Mouse (Mus musculus): ENCODE measurements at regions not wholly inside any gene's neighbourhood (a gene's known extent, or its start where the extent isn't known, plus 50 kb on each side); places are given as distances from the start of the nearest gene placed in this dataset.

DNA sequence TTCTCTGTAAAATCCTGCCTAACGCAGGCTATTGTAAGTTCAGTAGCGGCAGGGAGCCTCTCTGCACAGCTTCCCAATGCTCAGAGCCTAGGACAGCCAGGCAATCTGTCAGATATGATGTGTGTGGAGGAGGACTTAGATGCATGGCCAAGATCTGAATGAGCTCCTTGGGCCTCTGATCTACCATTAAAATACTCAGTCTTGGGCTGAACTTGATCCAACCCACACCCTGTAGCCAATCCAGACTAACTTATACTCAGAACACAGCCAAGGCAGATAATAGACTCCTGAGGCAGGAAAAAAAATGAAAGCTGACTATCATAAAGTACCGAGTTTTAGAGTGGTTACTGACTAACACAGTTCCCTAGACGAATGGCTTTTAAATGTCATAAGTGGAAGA lies 165.4 kb upstream of the Zfp618 start:
- Histone ChIP-seq H3K9me3 (replicated peaks) (peaks cover 65% of the 10 kb centered on the region), H3K4me3 (ENCODE audit: low read depth, low read length) (no peak overlapping the region), H3K36me3 (replicated peaks) (no peaks in the 10 kb centered on the region), H3K4me1 (ENCODE audit: insufficient read depth, low read depth, low read length) (no peaks in the 10 kb centered on the region), H3K27me3 (ENCODE audit: insufficient read depth, low read length) (no peaks in the 10 kb centered on the region)
- TF ChIP-seq GATA2 (IDR thresholded peaks at IDR 0.05; ENCODE audit: borderline replicate concordance, low read depth, low read length) (no peak), TAL1 (conservative IDR thresholded peaks at IDR 0.05; ENCODE audit: low read depth, low read length) (no peak), POLR2AphosphoS5 (IDR thresholded peaks at IDR 0.05; ENCODE audit: insufficient replicate concordance, low read depth, low read length) (no peak), GATA1 (IDR thresholded peaks at IDR 0.05; ENCODE audit: borderline replicate concordance, low read length) (no peak), CTCF (IDR thresholded peaks at IDR 0.05; ENCODE audit: low read depth, low read length) (no peak)
- ATAC-seq (ENCODE audit: extremely low read depth, insufficient number of reproducible peaks, low FRiP score, poor library complexity, severe bottlenecking) = no peak
- DNase-seq (ENCODE audit: low spot score) = no peak

DNA sequence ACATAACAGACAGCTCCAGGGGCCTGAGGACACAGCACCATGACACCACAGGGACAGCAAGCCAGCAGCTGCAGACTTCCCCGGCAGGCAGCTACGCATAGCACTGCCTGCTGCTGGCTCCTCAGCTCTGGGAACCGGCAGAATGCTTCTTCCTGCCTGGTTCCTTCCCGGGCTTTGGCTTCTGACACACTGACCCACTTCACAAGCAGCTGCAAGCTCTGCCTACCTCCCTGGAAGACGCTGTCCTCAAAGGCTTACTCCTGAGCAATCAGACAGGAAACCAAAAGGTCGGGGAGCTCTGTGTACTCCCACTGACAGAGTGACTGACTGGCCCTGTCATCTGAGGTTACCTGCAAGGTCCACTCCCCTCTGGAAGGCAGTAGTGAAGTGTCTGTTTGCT lies 159.5 kb upstream of the Zfp618 start:
- DNase-seq (ENCODE audit: low spot score) (no peak), ATAC-seq (ENCODE audit: extremely low read depth, insufficient number of reproducible peaks, low FRiP score, poor library complexity, severe bottlenecking) (no peak)
- Histone ChIP-seq H3K4me1 (ENCODE audit: insufficient read depth, low read depth, low read length) (no peaks in the 10 kb centered on the region), H3K4me3 (ENCODE audit: low read depth, low read length) (no peak overlapping the region), H3K36me3 (replicated peaks) (no peaks in the 10 kb centered on the region), H3K27me3 (ENCODE audit: insufficient read depth, low read length) (no peaks in the 10 kb centered on the region), H3K9me3 (replicated peaks) (peaks cover 61% of the 10 kb centered on the region)
- TF ChIP-seq GATA1 (IDR thresholded peaks at IDR 0.05; ENCODE audit: borderline replicate concordance, low read length) (no peak), GATA2 (IDR thresholded peaks at IDR 0.05; ENCODE audit: borderline replicate concordance, low read depth, low read length) (no peak), POLR2AphosphoS5 (IDR thresholded peaks at IDR 0.05; ENCODE audit: insufficient replicate concordance, low read depth, low read length) (no peak), TAL1 (conservative IDR thresholded peaks at IDR 0.05; ENCODE audit: low read depth, low read length) (no peak), CTCF (IDR thresholded peaks at IDR 0.05; ENCODE audit: low read depth, low read length) (no peak)

DNA sequence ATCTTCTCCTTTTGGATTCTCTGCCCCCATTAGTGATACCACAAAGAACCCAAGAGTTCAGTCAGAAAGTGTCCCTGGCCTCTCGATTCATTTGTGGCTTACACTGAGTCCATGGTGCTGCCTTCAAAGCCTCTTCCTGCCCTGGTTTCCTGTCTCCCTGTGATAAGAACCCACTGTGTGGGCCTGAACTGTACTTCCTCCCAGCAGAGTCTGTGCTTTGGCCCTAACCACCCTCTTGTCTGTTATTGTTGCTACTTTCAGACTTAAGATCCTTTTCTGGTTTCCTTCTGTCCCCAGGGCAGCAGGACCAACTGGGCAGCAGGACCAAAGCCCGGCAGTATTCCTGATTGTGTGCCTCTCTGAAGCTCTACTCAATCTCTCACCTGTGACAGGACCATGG lies 158.6 kb upstream of the Zfp618 start:
- Histone ChIP-seq H3K36me3 (replicated peaks) (no peaks in the 10 kb centered on the region), H3K4me3 (ENCODE audit: low read depth, low read length) (no peak overlapping the region), H3K4me1 (ENCODE audit: insufficient read depth, low read depth, low read length) (no peaks in the 10 kb centered on the region), H3K27me3 (ENCODE audit: insufficient read depth, low read length) (no peaks in the 10 kb centered on the region), H3K9me3 (replicated peaks) (peaks cover 60% of the 10 kb centered on the region)
- ATAC-seq (ENCODE audit: extremely low read depth, insufficient number of reproducible peaks, low FRiP score, poor library complexity, severe bottlenecking) = no peak
- TF ChIP-seq GATA1 (IDR thresholded peaks at IDR 0.05; ENCODE audit: borderline replicate concordance, low read length) (no peak), POLR2AphosphoS5 (IDR thresholded peaks at IDR 0.05; ENCODE audit: insufficient replicate concordance, low read depth, low read length) (no peak), CTCF (IDR thresholded peaks at IDR 0.05; ENCODE audit: low read depth, low read length) (no peak), TAL1 (conservative IDR thresholded peaks at IDR 0.05; ENCODE audit: low read depth, low read length) (no peak), GATA2 (IDR thresholded peaks at IDR 0.05; ENCODE audit: borderline replicate concordance, low read depth, low read length) (no peak)
- DNase-seq (ENCODE audit: low spot score) = no peak

GRCm38 (mm10) chr4:62807926-62808552 lies 157.3 kb upstream of the Zfp618 start:
- Histone ChIP-seq H3K27me3 (ENCODE audit: insufficient read depth, low read length) (no peaks in the 10 kb centered on the region), H3K4me1 (ENCODE audit: insufficient read depth, low read depth, low read length) (no peaks in the 10 kb centered on the region), H3K36me3 (replicated peaks) (no peaks in the 10 kb centered on the region), H3K4me3 (ENCODE audit: low read depth, low read length) (no peak overlapping the region), H3K9me3 (replicated peaks) (peaks cover 66% of the 10 kb centered on the region)
- TF ChIP-seq CTCF (IDR thresholded peaks at IDR 0.05; ENCODE audit: low read depth, low read length) = no peak
- no peak for TF ChIP-seq GATA1 (IDR thresholded peaks at IDR 0.05; ENCODE audit: borderline replicate concordance, low read length)
- no peak for TF ChIP-seq TAL1 (conservative IDR thresholded peaks at IDR 0.05; ENCODE audit: low read depth, low read length)
- no peak for TF ChIP-seq GATA2 (IDR thresholded peaks at IDR 0.05; ENCODE audit: borderline replicate concordance, low read depth, low read length)
- no peak for TF ChIP-seq POLR2AphosphoS5 (IDR thresholded peaks at IDR 0.05; ENCODE audit: insufficient replicate concordance, low read depth, low read length)
- ATAC-seq (ENCODE audit: extremely low read depth, insufficient number of reproducible peaks, low FRiP score, poor library complexity, severe bottlenecking) (no peak), DNase-seq (ENCODE audit: low spot score) (no peak)

GRCm38 (mm10) chr4:62808553-62808950 lies 156.8 kb upstream of the Zfp618 start:
- Histone ChIP-seq H3K36me3 (replicated peaks) (no peaks in the 10 kb centered on the region), H3K4me1 (ENCODE audit: insufficient read depth, low read depth, low read length) (no peaks in the 10 kb centered on the region), H3K4me3 (ENCODE audit: low read depth, low read length) (no peak overlapping the region), H3K27me3 (ENCODE audit: insufficient read depth, low read length) (no peaks in the 10 kb centered on the region), H3K9me3 (replicated peaks) (peaks cover 64% of the 10 kb centered on the region)
- TF ChIP-seq POLR2AphosphoS5 (IDR thresholded peaks at IDR 0.05; ENCODE audit: insufficient replicate concordance, low read depth, low read length) (no peak), GATA1 (IDR thresholded peaks at IDR 0.05; ENCODE audit: borderline replicate concordance, low read length) (no peak), GATA2 (IDR thresholded peaks at IDR 0.05; ENCODE audit: borderline replicate concordance, low read depth, low read length) (no peak), CTCF (IDR thresholded peaks at IDR 0.05; ENCODE audit: low read depth, low read length) (no peak)
- no peak for ATAC-seq (ENCODE audit: extremely low read depth, insufficient number of reproducible peaks, low FRiP score, poor library complexity, severe bottlenecking)
- no peak for DNase-seq (ENCODE audit: low spot score)

DNA sequence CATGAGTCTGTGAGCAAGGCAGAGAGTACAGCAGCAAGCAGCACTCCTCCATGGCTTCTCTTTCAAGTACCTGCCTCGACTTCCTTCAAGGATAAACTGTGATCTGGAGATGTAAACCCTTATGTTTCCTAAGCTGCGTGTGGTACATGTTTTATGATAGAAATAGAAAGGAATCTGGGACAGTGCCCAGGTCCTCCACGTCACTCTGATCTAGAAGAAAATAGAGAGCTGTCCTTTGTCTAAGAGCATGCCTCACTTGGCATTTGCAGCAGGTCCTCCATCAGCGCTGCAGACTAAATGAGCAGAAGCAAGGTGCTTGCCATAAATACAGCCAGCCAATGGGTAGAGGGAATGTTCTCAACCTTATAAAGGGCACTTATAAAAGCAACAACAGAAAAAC lies 156.3 kb upstream of the Zfp618 start:
- TF ChIP-seq POLR2AphosphoS5 (IDR thresholded peaks at IDR 0.05; ENCODE audit: insufficient replicate concordance, low read depth, low read length) (no peak), CTCF (IDR thresholded peaks at IDR 0.05; ENCODE audit: low read depth, low read length) (no peak), GATA1 (IDR thresholded peaks at IDR 0.05; ENCODE audit: borderline replicate concordance, low read length) (no peak), GATA2 (IDR thresholded peaks at IDR 0.05; ENCODE audit: borderline replicate concordance, low read depth, low read length) (no peak), TAL1 (conservative IDR thresholded peaks at IDR 0.05; ENCODE audit: low read depth, low read length) (no peak)
- Histone ChIP-seq H3K9me3 (replicated peaks) (peaks cover 64% of the 10 kb centered on the region), H3K36me3 (replicated peaks) (no peaks in the 10 kb centered on the region), H3K27me3 (ENCODE audit: insufficient read depth, low read length) (no peaks in the 10 kb centered on the region), H3K4me1 (ENCODE audit: insufficient read depth, low read depth, low read length) (no peaks in the 10 kb centered on the region), H3K4me3 (ENCODE audit: low read depth, low read length) (no peak overlapping the region)
- no peak for DNase-seq (ENCODE audit: low spot score)
- no peak for ATAC-seq (ENCODE audit: extremely low read depth, insufficient number of reproducible peaks, low FRiP score, poor library complexity, severe bottlenecking)
